Mouse (Mus musculus): ENCODE results near the gene Slc39a10. TPM values are rescaled to one million over a fixed set of nuclear protein-coding genes. Genes with fewer than 3 reads are reported as not detected.

Slc39a10 gene
- polyA plus RNA-seq (2012; rRNA removed) = 2.5 and 2.6 TPM in 2 replicates

DNA sequence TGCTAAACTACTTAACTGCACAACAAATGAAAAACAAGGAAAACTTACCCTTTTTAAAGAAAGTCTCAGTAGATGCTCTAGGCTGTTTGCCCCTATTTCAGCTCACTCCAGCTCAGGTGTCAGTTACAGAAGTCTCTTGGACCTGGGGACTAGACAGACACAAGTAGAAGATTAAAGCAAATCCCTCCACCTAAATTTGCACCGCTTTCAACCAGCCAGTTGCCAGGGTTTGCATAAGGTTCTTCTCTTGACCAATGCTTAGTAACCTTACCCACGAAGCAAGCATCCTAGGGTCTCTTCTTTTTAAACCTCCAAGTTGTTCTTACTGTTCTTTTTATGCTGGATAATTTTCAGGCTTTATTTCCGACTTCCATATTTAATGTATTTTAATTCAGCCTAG lies at the start of gene Slc39a10:
Gene Slc39a10, minus strand, starts transcription at position 101 of the 400 bp plus-strand sequence.

